Mouse (Mus musculus) testis, adult 2 months (tissue): ENCODE results near the gene Ubb.

Source experiments
- CTCF ChIP-seq: fragments of 200-500 bp; IDR thresholded peaks from 2 replicates; pipeline ENCODE4 v1.5.1; 2012; ENCODE audit warnings: low read depth, mild to moderate bottlenecking, inconsistent platforms, low read length, moderate library complexity; ENCODE audit not compliant: control insufficient read depth, insufficient read depth, insufficient replicate concordance
- POLR2A ChIP-seq: fragments of 200-500 bp; IDR thresholded peaks from 2 replicates; pipeline ENCODE4 v1.6.1; 2012; ENCODE audit warnings: low read depth, mild to moderate bottlenecking, inconsistent platforms, low read length, moderate library complexity; ENCODE audit not compliant: control insufficient read depth

DNA sequence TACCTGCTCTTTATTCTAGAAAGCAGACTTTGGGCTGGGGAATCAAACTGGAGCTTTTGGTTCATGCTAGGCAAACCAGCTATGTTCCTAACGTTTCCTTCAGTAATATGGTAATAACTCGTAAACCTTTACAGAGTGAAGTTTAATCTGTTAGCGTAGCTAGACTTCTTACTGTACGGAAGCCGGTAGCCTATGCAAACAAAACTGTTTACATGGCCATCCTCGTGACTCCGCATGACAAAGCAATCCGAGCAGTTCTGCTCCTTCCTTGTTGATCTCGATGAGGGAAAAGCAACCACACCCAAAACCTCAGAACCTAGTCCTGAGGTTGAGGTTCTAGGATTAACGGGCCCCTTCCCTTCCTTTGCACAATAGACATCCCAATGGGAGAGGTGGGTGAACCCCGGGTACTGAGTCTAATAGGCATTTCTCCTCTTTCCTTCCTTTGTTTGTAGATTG is 715 bp upstream of the Ubb start:
- TF ChIP-seq CTCF: no peak
- no peak for TF ChIP-seq POLR2A
